Mouse (Mus musculus) skeletal muscle tissue, postnatal 0 days (tissue): ENCODE results near the gene Qsox2. TPM values are rescaled to one million over a fixed set of nuclear protein-coding genes. Genes with fewer than 3 reads are reported as not detected.

Source experiments
- polyA plus RNA-seq: library from polyadenylated mRNA; unstranded; fragments of >200 nt; fragmentation: Nextera tagmentation; extraction: Ambion mirVana; gene quantifications from 2 replicates; pipeline ENCODE4 v1.2.1, GENCODE M21; 2015

Gene Qsox2
- 7.3 and 8.4 TPM in 2 replicates for polyA plus RNA-seq

DNA sequence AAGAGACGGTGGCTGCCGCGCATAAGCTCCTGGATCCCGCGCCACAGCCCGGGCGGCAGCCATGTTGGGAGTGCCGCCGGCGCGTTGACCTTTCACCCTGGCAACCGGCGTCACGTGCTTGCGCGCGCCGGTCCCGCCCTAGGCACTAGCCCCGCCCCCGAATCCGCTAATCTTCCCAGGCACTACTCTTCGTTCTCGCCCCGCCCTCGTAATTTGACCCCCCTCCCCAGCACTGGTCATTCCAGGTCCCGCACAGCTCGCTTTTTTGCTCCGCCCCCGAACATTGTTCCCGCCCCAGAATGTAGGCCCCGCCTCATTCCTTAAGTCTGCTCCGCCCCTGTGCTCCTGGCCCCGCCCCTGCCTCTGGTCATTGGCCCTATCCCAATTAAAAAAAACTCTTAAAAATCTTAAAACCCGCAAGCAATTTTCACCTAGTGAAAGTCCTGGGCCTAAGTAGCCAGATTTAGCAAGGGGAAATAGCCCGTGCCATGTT, at the start of gene Qsox2:
Qsox2 (minus strand) TSS at position 236 of the 493 bp plus-strand sequence.

DNA sequence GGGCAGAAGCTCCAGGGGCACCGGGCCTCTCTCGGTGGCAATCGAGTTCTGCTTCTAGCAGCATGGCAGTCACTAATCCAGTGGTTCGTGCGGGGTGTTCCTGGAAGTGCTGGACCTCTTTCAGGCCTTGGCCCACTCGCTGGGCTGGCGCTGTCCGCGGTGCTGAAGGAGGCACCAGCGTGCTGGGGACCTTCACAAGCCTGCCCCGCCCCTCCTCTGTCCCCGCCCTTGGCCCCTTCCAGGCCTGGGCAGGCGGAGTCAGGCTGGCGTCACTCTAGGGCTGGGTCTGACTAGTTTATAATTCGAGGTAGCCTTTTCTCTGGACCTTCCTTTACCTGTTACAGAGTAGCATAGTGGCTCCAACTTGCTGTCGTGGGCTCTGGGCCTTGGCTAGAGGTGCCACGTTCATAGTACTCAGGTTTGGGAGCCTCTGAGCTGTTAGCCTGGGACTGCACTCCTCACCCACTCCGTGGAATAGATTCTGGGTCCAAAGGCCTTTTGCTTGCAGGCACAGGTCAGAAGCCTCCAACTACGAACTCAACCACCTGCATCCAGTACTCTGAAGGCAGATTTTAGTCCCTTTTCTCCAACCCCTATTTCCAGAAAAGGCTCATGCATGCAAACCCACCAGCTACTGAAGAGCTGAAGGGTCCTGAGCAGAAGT, 29.1 kb downstream of the Qsox2 start, which contains the start of gene Lhx3:
Lhx3 (minus strand) TSS at position 164 of the 664 bp plus-strand sequence.

Other genes with a start within 250 kb of the Qsox2 start
- gene Ubac1, start 215.8 kb downstream of the Qsox2 start, polyA plus RNA-seq: 288 and 302 TPM in 2 replicates
- 3.4 and 6.3 TPM in 2 replicates for gene Nacc2, start 114.3 kb downstream of the Qsox2 start, polyA plus RNA-seq
- gene Lhx3, start 29.2 kb downstream of the Qsox2 start, polyA plus RNA-seq: not detected in 2 replicates
- gene Ccdc187, start 57.0 kb upstream of the Qsox2 start, polyA plus RNA-seq: not detected in 2 replicates
- 17.2 and 18.8 TPM in 2 replicates for gene Gpsm1, start 78.0 kb upstream of the Qsox2 start, polyA plus RNA-seq
- 19.7 and 21.2 TPM in 2 replicates for gene Dnlz, start 114.6 kb upstream of the Qsox2 start, polyA plus RNA-seq
- 0.59 and 0.94 TPM in 2 replicates for gene Card9, start 123.4 kb upstream of the Qsox2 start, polyA plus RNA-seq
- 7.9 and 11.8 TPM in 2 replicates for gene Snapc4, start 143.1 kb upstream of the Qsox2 start, polyA plus RNA-seq
- 36.1 and 43.0 TPM in 2 replicates for gene Entr1, start 151.8 kb upstream of the Qsox2 start, polyA plus RNA-seq
- gene Pmpca, start 151.8 kb upstream of the Qsox2 start, polyA plus RNA-seq: 92.2 and 94.2 TPM in 2 replicates
- 8.2 and 8.8 TPM in 2 replicates for gene Inpp5e, start 171.7 kb upstream of the Qsox2 start, polyA plus RNA-seq
- 7.7 and 8.2 TPM in 2 replicates for gene Sec16a, start 207.7 kb upstream of the Qsox2 start, polyA plus RNA-seq